Mouse (Mus musculus) kidney, postnatal 4 days (tissue): ENCODE results near the gene C5ar2.
A peak's percentile ranks its signal among the peaks of the same experiment; 100 is the strongest.
"Not testable (repeated sequence)": the region's sequence is repeated elsewhere in the genome, so short reads cannot be mapped to it uniquely, and the experiment has no call there.

ENCODE experiments used
- DNase-seq, 2 experiments: peaks; one replicate each; pipeline ENCODE4 v3.0.0; 2021; ENCODE audit warnings: mixed read lengths in 2 of 2

Gene C5ar2

GRCm38 (mm10) chr7:16244067-16244466 lies at the start of gene C5ar2:
Gene C5ar2 (minus strand): TSS chr7:16244154.
- DNase-seq: no peak

GRCm38 (mm10) chr7:16287791-16288190 lies 43.8 kb upstream of the C5ar2 start:
- DNase-seq: no peak

- no peak for DNase-seq
These were observed 43.1 kb upstream of the C5ar2 start for GRCm38 (mm10) chr7:16287016-16287415.

- DNase-seq: peak; percentile 100
These were observed 42.3 kb upstream of the C5ar2 start, which contains the start of gene Ccdc9 for GRCm38 (mm10) chr7:16286026-16286961. Gene Ccdc9 (minus strand): TSS chr7:16286795.

GRCm38 (mm10) chr7:16285450-16286025 lies 41.6 kb upstream of the C5ar2 start:
- peak; percentile 88 to 91 for DNase-seq

GRCm38 (mm10) chr7:16284904-16285303 lies 41.0 kb upstream of the C5ar2 start:
- DNase-seq: no peak

- DNase-seq: no peak
These were observed 40.0 kb upstream of the C5ar2 start for GRCm38 (mm10) chr7:16284001-16284400.

GRCm38 (mm10) chr7:16282334-16282733 lies 38.4 kb upstream of the C5ar2 start:
- no peak for DNase-seq

GRCm38 (mm10) chr7:16280721-16281120 lies 36.8 kb upstream of the C5ar2 start:
- no peak for DNase-seq

GRCm38 (mm10) chr7:16274922-16275890 lies 31.3 kb upstream of the C5ar2 start:
- DNase-seq: no peak

GRCm38 (mm10) chr7:16273766-16274140 lies 29.8 kb upstream of the C5ar2 start:
- DNase-seq: peak; percentile 79 to 89

- peak; percentile 93 to 96 for DNase-seq
These were observed 29.3 kb upstream of the C5ar2 start, which contains the start of gene Inafm1 for GRCm38 (mm10) chr7:16273081-16273765. Gene Inafm1 (minus strand): TSS chr7:16273617.

- DNase-seq: peak; percentile 81 to 88
These were observed 28.7 kb upstream of the C5ar2 start for GRCm38 (mm10) chr7:16272681-16273080.

- DNase-seq: no peak
These were observed 27.2 kb upstream of the C5ar2 start for GRCm38 (mm10) chr7:16271139-16271538.

GRCm38 (mm10) chr7:16266593-16266992 lies 22.6 kb upstream of the C5ar2 start:
- DNase-seq: not testable (repeated sequence)

- DNase-seq: no peak
These were observed 21.9 kb upstream of the C5ar2 start for GRCm38 (mm10) chr7:16265856-16266255.

- DNase-seq: no peak
These were observed 19.9 kb upstream of the C5ar2 start for GRCm38 (mm10) chr7:16263843-16264242.

- peak; percentile 90 to 92 for DNase-seq
These were observed 19.2 kb upstream of the C5ar2 start for GRCm38 (mm10) chr7:16263015-16263787.

GRCm38 (mm10) chr7:16261097-16261496 lies 17.1 kb upstream of the C5ar2 start:
- no peak for DNase-seq

GRCm38 (mm10) chr7:16259110-16259590 lies 15.2 kb upstream of the C5ar2 start, which contains the start of gene C5ar1:
Gene C5ar1 (minus strand): TSS chr7:16259540.
- DNase-seq: no peak

- no peak for DNase-seq
These were observed 13.9 kb upstream of the C5ar2 start for GRCm38 (mm10) chr7:16257830-16258229.
